Mouse (Mus musculus) liver, postnatal 0 days (tissue): ENCODE measurements at regions not wholly inside any gene's neighbourhood (a gene's known extent, or its start where the extent isn't known, plus 50 kb on each side); places are given as distances from the start of the nearest gene placed in this dataset.

Experiments
- ATAC-seq: fragments of 200-750 bp; cut with Nextera tagmentation; 2 replicates; pipeline ENCODE4 v1.8.0; 2017; ENCODE audit warnings: mild to moderate bottlenecking, moderate library complexity
- DNase-seq: peaks from one replicate; pipeline ENCODE4 v3.0.0-alpha.2; 2016
- H3K27ac ChIP-seq: fragments of 300-500 bp; sonication (generic); 2 replicates; pipeline ENCODE4 v1.5.1; 2014; ENCODE audit warnings: antibody characterized with exemption, moderate library complexity, mild to moderate bottlenecking, low read depth
- H3K27me3 ChIP-seq: fragments of 300-500 bp; sonication (generic); 2 replicates; pipeline ENCODE4 v1.6.1; 2014; ENCODE audit warnings: low read length, control low read depth, mixed read lengths; ENCODE audit not compliant: insufficient read depth
- H3K36me3 ChIP-seq: fragments of 300-500 bp; sonication (generic); replicated peaks from 2 replicates; pipeline ENCODE4 v1.6.1; 2014; ENCODE audit warnings: mild to moderate bottlenecking, control low read depth, low read length, moderate library complexity, mixed read lengths; ENCODE audit not compliant: insufficient read depth
- H3K4me1 ChIP-seq: fragments of 300-500 bp; sonication (generic); 2 replicates; pipeline ENCODE4 v1.6.1; 2014; ENCODE audit warnings: antibody characterized with exemption, mild to moderate bottlenecking, control low read depth; ENCODE audit not compliant: insufficient read depth
- H3K4me2 ChIP-seq: fragments of 300-500 bp; sonication (generic); 2 replicates; pipeline ENCODE4 v1.6.1; 2014; ENCODE audit warnings: low read depth, mild to moderate bottlenecking, low read length, moderate library complexity, mixed read lengths
- H3K4me3 ChIP-seq: fragments of 300-500 bp; sonication (generic); 2 replicates; pipeline ENCODE4 v1.5.1; 2014; ENCODE audit warnings: low read depth, low read length
- H3K9ac ChIP-seq: fragments of 300-500 bp; sonication (generic); replicated peaks from 2 replicates; pipeline ENCODE4 v1.6.1; 2014; ENCODE audit warnings: mild to moderate bottlenecking, moderate library complexity
- H3K9me3 ChIP-seq: fragments of 300-500 bp; sonication (generic); 2 replicates; pipeline ENCODE4 v1.6.1; 2016; ENCODE audit warnings: mild to moderate bottlenecking, control low read depth, low read length, mixed read lengths
- CTCF ChIP-seq: sonication (generic); IDR thresholded peaks from 2 replicates; pipeline ENCODE4 v1.5.1; 2016; ENCODE audit warnings: antibody characterized with exemption, low read depth
- EP300 ChIP-seq: IDR thresholded peaks from 2 replicates; pipeline ENCODE4 v1.6.1; 2016; ENCODE audit warnings: antibody characterized with exemption, low read depth, mild to moderate bottlenecking
- WGBS: fragments of 180-500 bp; shearing (Covaris S2); extraction: QIAGEN DNeasy Blood & Tissue Kit; methylation state at CpG from one replicate; pipeline ENCODE4 v1.1.7; 2014; ENCODE audit not compliant: insufficient replicate concordance; 5-methylcytosine and 5-hydroxymethylcytosine counted together

- DNase-seq (no peak), ATAC-seq (no peak)
- Histone ChIP-seq H3K4me2 (no peak overlapping the region), H3K4me1 (no peaks in the 10 kb centered on the region), H3K4me3 (no peak overlapping the region), H3K27ac (no peak overlapping the region), H3K9me3 (no peaks in the 10 kb centered on the region), H3K36me3 (no peaks in the 10 kb centered on the region), H3K9ac (no peak overlapping the region), H3K27me3 (no peaks in the 10 kb centered on the region)
- WGBS, result 78% methylated on average over 5 of the region's 5 CpGs
- TF ChIP-seq EP300 (no peak), CTCF (no peak)
These were observed 167.6 kb upstream of the Hs3st3a1 start for GRCm38 (mm10) chr11:64267547-64267946.

GRCm38 (mm10) chr11:64253517-64254385, 174.5 kb upstream of the Cox10 start:
- ATAC-seq, result no peak
- Histone ChIP-seq H3K9ac (no peak overlapping the region), H3K27ac (no peak overlapping the region), H3K4me3 (no peak overlapping the region), H3K9me3 (no peaks in the 10 kb centered on the region), H3K27me3 (no peaks in the 10 kb centered on the region), H3K4me1 (no peaks in the 10 kb centered on the region), H3K4me2 (no peak overlapping the region), H3K36me3 (no peaks in the 10 kb centered on the region)
- TF ChIP-seq EP300, result no peak
- no peak for TF ChIP-seq CTCF
- 60% methylated on average over 7 of the region's 7 CpGs for WGBS
- DNase-seq, result no peak

- H3K27me3 ChIP-seq, result no peaks in the 10 kb centered on the region
- no peak for TF ChIP-seq EP300
- TF ChIP-seq CTCF, result no peak
- no peak for DNase-seq
- no peaks in the 10 kb centered on the region for H3K36me3 ChIP-seq
- 75% methylated on average over 4 of the region's 4 CpGs for WGBS
- ATAC-seq, result no peak
- no peak overlapping the region for H3K27ac ChIP-seq
- H3K4me1 ChIP-seq, result no peaks in the 10 kb centered on the region; the same call in 1 of the 2 replicates
- H3K9me3 ChIP-seq, result no peaks in the 10 kb centered on the region
- H3K9ac ChIP-seq, result no peak overlapping the region
- no peak overlapping the region for H3K4me2 ChIP-seq
- no peak overlapping the region for H3K4me3 ChIP-seq
These were observed 157.6 kb upstream of the Cox10 start for GRCm38 (mm10) chr11:64236873-64237272.

GRCm38 (mm10) chr11:64230071-64230470, 150.8 kb upstream of the Cox10 start:
- H3K9ac ChIP-seq, result no peak overlapping the region
- DNase-seq (no peak), ATAC-seq (no peak)
- no peak overlapping the region for H3K27ac ChIP-seq
- no peaks in the 10 kb centered on the region for H3K4me1 ChIP-seq
- H3K27me3 ChIP-seq, result no peaks in the 10 kb centered on the region
- TF ChIP-seq EP300, result no peak
- peak; percentile 23; the same call in 1 of the 2 replicates for TF ChIP-seq CTCF
- 62% methylated on average over 4 of the region's 4 CpGs for WGBS
- no peaks in the 10 kb centered on the region for H3K9me3 ChIP-seq
- H3K4me3 ChIP-seq, result no peak overlapping the region
- H3K36me3 ChIP-seq, result no peaks in the 10 kb centered on the region
- no peak overlapping the region for H3K4me2 ChIP-seq

GRCm38 (mm10) chr11:64220888-64221287, 141.6 kb upstream of the Cox10 start:
- Histone ChIP-seq H3K9me3 (no peaks in the 10 kb centered on the region), H3K27ac (no peak overlapping the region), H3K36me3 (no peaks in the 10 kb centered on the region), H3K4me2 (no peak overlapping the region), H3K4me1 (no peaks in the 10 kb centered on the region), H3K9ac (no peak overlapping the region), H3K4me3 (no peak overlapping the region), H3K27me3 (no peaks in the 10 kb centered on the region)
- TF ChIP-seq EP300 (no peak), CTCF (peak; percentile 43)
- 76% methylated on average over 4 of the region's 4 CpGs for WGBS
- ATAC-seq, result no peak
- DNase-seq, result no peak

GRCm38 (mm10) chr11:64217181-64217580, 137.9 kb upstream of the Cox10 start:
- H3K27me3 ChIP-seq, result no peaks in the 10 kb centered on the region
- no peak overlapping the region for H3K27ac ChIP-seq
- no peak overlapping the region for H3K9ac ChIP-seq
- H3K4me1 ChIP-seq, result no peaks in the 10 kb centered on the region
- ATAC-seq (no peak), DNase-seq (no peak)
- no peaks in the 10 kb centered on the region for H3K36me3 ChIP-seq
- H3K4me3 ChIP-seq, result no peak overlapping the region
- H3K9me3 ChIP-seq, result no peaks in the 10 kb centered on the region
- TF ChIP-seq EP300, result no peak
- TF ChIP-seq CTCF, result no peak
- H3K4me2 ChIP-seq, result no peak overlapping the region
- WGBS, result 71% methylated on average over 2 of the region's 2 CpGs
